Mouse (Mus musculus) limb, embryonic 14.5 days (tissue): Measurements from ENCODE around the gene Prkch. TPM values are rescaled to one million over a fixed set of nuclear protein-coding genes. Genes with fewer than 3 reads are reported as not detected.

Source experiments
- ATAC-seq: fragments of 200-750 bp; cut with Nextera tagmentation; 2 replicates; pipeline ENCODE4 v1.8.0; 2017; ENCODE audit warnings: low read depth, moderate number of reproducible peaks, moderate TSS enrichment; ENCODE audit not compliant: low FRiP score
- DNase-seq: peaks from one replicate; pipeline ENCODE4 v3.0.0-alpha.2; 2015; ENCODE audit warnings: low spot score
- H3K27ac ChIP-seq: fragments of 300-500 bp; sonication (generic); replicated peaks from 2 replicates; pipeline ENCODE4 v1.5.1; 2014; ENCODE audit warnings: low read depth, mild to moderate bottlenecking, low read length, moderate library complexity, mixed read lengths
- H3K27me3 ChIP-seq: fragments of 300-500 bp; sonication (generic); 2 replicates; pipeline ENCODE4 v1.6.1; 2014; ENCODE audit warnings: low read length, mixed read lengths; ENCODE audit not compliant: control insufficient read depth, insufficient read depth
- H3K36me3 ChIP-seq: fragments of 300-500 bp; sonication (generic); 2 replicates; pipeline ENCODE4 v1.6.1; 2014; ENCODE audit warnings: mild to moderate bottlenecking, low read length, moderate library complexity, mixed read lengths; ENCODE audit not compliant: control insufficient read depth, insufficient read depth
- H3K4me1 ChIP-seq: fragments of 300-500 bp; sonication (generic); 2 replicates; pipeline ENCODE4 v1.6.1; 2014; ENCODE audit warnings: antibody characterized with exemption, low read length, mixed read lengths; ENCODE audit not compliant: control insufficient read depth, insufficient read depth
- H3K4me2 ChIP-seq: fragments of 300-500 bp; sonication (generic); replicated peaks from 2 replicates; pipeline ENCODE4 v1.6.1; 2014; ENCODE audit warnings: low read depth, mild to moderate bottlenecking, low read length, moderate library complexity; ENCODE audit not compliant: severe bottlenecking
- H3K4me3 ChIP-seq: fragments of 300-500 bp; sonication (generic); replicated peaks from 2 replicates; pipeline ENCODE4 v1.5.1; 2014; ENCODE audit warnings: low read length
- H3K9ac ChIP-seq: fragments of 300-500 bp; sonication (generic); 2 replicates; pipeline ENCODE4 v1.6.1; 2014; ENCODE audit warnings: mild to moderate bottlenecking, low read depth, low read length, moderate library complexity; ENCODE audit not compliant: severe bottlenecking
- H3K9me3 ChIP-seq: fragments of 300-500 bp; sonication (generic); 2 replicates; pipeline ENCODE4 v1.6.1; 2016; ENCODE audit warnings: low read length; ENCODE audit not compliant: control insufficient read depth
- POLR2A ChIP-seq: fragments of 200-500 bp; IDR thresholded peaks from 2 replicates; pipeline ENCODE4 v1.8.0; 2012; ENCODE audit warnings: inconsistent platforms, mild to moderate bottlenecking, moderate library complexity, borderline replicate concordance; ENCODE audit not compliant: insufficient read depth, insufficient read length; ENCODE audit errors: extremely low read depth
- WGBS: fragments of 180-500 bp; shearing (Covaris S2); extraction: QIAGEN DNeasy Blood & Tissue Kit; methylation state at CpG from one replicate; pipeline ENCODE4 v1.1.7; 2014; 5-methylcytosine and 5-hydroxymethylcytosine counted together
- polyA plus RNA-seq, 2 experiments: library from polyadenylated mRNA; depleted of rRNA in 1 of 2; stranded (reverse) in 1 of 2; unstranded in 1 of 2; fragments of >200 nt; fragmentation: Nextera tagmentation in 1 of 2; extraction: Ambion mirVana in 1 of 2; gene quantifications; 2 replicates each; pipeline versions ENCODE4 v1.2.1 to v1.2.3; 2012 to 2014

The Prkch gene
- polyA plus RNA-seq, 2 experiments, result 9.3 to 17.2 TPM

DNA sequence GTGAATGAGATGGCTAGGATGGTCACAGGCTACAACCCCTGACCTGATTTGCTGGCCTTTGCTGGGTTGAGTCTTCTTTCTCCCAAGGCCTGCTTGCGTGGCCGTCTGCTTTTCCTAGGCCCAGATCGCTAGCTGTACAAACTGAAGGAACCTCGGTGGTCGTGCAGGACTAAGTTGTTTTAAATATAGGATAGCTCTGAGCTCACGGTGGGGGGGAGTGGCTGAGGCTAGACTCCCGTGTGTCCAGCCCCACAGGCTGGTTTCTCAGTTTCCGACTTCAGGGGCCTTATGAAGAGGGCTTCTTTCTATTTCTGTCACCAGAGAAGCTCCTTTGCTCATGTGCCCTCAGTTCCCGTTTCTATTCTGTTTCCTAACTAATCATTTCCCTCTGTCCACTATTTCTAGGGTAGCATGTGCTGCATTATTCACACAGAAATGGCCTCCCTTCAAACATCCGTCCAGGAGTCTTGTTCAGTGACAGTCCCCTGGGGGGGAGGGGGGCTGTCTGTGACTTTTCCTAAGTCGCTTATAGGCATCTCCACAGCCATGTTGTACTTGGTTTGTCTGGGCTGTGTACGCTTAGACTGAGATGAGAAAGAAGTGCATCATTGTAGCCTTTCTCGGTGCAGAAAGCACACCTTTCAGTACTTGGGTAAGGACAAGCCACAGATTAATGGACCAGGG, 22.9 kb downstream of the Prkch start:
- no peak overlapping the region for H3K4me3 ChIP-seq
- H3K4me2 ChIP-seq, result no peak overlapping the region
- H3K9ac ChIP-seq, result no peak overlapping the region
- DNase-seq, result no peak
- no peaks in the 10 kb centered on the region for H3K27me3 ChIP-seq
- no peaks in the 10 kb centered on the region for H3K4me1 ChIP-seq
- H3K9me3 ChIP-seq, result no peaks in the 10 kb centered on the region
- no peak overlapping the region; the same call in 1 of the 2 replicates for H3K27ac ChIP-seq
- no peaks in the 10 kb centered on the region for H3K36me3 ChIP-seq
- no peak for ATAC-seq
- 56% methylated on average over 13 of the region's 13 CpGs for WGBS
- no peak for TF ChIP-seq POLR2A

DNA sequence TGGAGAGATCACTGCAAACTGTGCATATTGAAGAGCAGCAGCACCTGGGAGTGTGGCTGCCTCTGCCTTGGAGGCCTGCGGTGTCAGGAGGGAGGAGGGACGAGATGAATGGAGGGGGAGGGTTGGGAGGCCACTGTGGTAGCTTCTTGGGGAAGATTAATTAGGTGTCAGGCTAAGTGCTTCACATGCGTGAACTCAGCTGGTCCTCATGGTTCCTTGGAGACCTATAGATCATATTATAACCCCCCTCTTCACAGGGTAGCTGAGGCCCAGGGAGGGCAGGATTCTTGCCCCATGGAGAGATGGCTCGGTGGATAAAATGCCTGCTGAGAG, 23.4 kb downstream of the Prkch start:
- 14% methylated on average over 4 of the region's 4 CpGs for WGBS
- Histone ChIP-seq H3K36me3 (no peaks in the 10 kb centered on the region), H3K9ac (no peak overlapping the region), H3K4me3 (no peak overlapping the region), H3K27me3 (no peaks in the 10 kb centered on the region), H3K4me2 (no peak overlapping the region), H3K9me3 (no peaks in the 10 kb centered on the region), H3K27ac (no peak overlapping the region), H3K4me1 (no peaks in the 10 kb centered on the region)
- no peak for DNase-seq
- no peak for TF ChIP-seq POLR2A
- no peak for ATAC-seq

DNA sequence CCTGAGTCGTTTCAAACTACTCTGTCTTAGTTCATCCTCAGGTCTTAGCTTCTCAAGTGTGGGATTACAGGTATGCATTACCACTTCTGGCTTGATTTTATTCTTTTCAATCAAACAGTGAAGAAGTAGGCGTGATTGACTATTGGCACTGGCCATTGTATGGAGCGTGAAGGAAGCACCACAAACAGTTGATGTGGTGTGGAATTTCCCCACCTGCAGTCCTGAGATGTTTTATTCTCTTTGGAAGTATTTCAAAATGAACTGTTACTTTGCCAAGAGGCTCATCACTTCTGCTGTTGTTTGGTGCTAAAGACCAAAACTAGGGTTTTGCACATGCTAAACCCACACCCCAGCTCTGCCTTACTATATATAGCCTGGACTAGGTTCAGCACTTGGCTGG, 24.7 kb downstream of the Prkch start:
- no peak overlapping the region for H3K4me2 ChIP-seq

GRCm38 (mm10) chr12:73609676-73610545, 25.3 kb downstream of the Prkch start:
- TF ChIP-seq POLR2A, result no peak
- WGBS, result 76% methylated on average over 18 of the region's 18 CpGs
- ATAC-seq, result no peak
- Histone ChIP-seq H3K36me3 (no peaks in the 10 kb centered on the region), H3K4me1 (no peaks in the 10 kb centered on the region), H3K27ac (no peak overlapping the region), H3K9ac (no peak overlapping the region), H3K27me3 (no peaks in the 10 kb centered on the region), H3K4me3 (no peak overlapping the region), H3K9me3 (no peaks in the 10 kb centered on the region), H3K4me2 (no peak overlapping the region)
- DNase-seq, result no peak

More for the DNA sequence above, 24.7 kb downstream of the Prkch start:
- no peak for ATAC-seq
- Histone ChIP-seq H3K4me1 (no peaks in the 10 kb centered on the region), H3K4me3 (no peak overlapping the region), H3K36me3 (no peaks in the 10 kb centered on the region), H3K9me3 (no peaks in the 10 kb centered on the region), H3K27me3 (no peaks in the 10 kb centered on the region), H3K27ac (no peak overlapping the region), H3K9ac (no peak overlapping the region)
- 77% methylated on average over 3 of the region's 3 CpGs for WGBS
- TF ChIP-seq POLR2A, result no peak
- DNase-seq, result no peak

DNA sequence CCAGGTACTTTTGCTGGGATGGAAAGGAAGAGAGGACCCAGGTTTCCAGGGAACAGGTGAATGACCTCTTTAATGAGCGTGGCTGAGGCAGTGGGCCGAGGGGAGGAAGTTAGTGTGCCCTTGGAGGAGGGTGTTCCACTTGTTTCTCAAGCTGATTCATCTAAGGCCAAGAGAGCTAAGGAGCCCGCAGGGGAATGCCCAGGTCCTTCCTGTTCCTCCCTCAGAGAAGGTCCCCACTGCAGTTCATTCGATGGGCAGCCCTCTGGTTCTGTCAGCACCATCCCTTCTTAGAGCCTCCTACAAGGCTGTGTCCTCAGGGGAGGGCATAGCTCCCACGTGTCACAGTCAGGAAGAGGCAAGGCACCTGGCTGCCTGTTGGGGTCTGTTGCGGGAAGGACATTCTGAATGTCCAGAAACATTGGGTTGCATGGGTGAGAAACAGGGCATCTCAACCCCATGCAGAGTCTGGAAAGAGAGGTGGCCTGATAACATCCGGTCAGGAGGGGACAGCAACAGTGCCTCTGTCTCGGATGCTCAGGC, 26.3 kb downstream of the Prkch start:
- WGBS, result 71% methylated on average over 8 of the region's 8 CpGs
- no peaks in the 10 kb centered on the region for H3K4me1 ChIP-seq
- ATAC-seq (no peak), DNase-seq (no peak)
- H3K4me3 ChIP-seq, result no peak overlapping the region
- no peak overlapping the region for H3K27ac ChIP-seq
- no peak for TF ChIP-seq POLR2A
- H3K36me3 ChIP-seq, result no peaks in the 10 kb centered on the region
- no peaks in the 10 kb centered on the region for H3K27me3 ChIP-seq
- H3K4me2 ChIP-seq, result no peak overlapping the region
- H3K9ac ChIP-seq, result no peak overlapping the region
- no peaks in the 10 kb centered on the region for H3K9me3 ChIP-seq
